Mouse (Mus musculus): ENCODE results near the gene Vmn1r129. TPM values are rescaled to one million over a fixed set of nuclear protein-coding genes. Genes with fewer than 3 reads are reported as not detected.
"Not testable (repeated sequence)": the region's sequence is repeated elsewhere in the genome, so short reads cannot be mapped to it uniquely, and the experiment has no call there.

The Vmn1r129 gene
- polyA plus RNA-seq (2015; fragmentation: Nextera tagmentation; extraction: Ambion mirVana), result not detected in 2 replicates

GRCm38 (mm10) chr7:21361191-21361590 lies at the start of gene Vmn1r129:
Gene Vmn1r129 (minus strand): TSS chr7:21361291.
- not testable (repeated sequence) for H3K4me2 ChIP-seq; H3K27ac ChIP-seq; H3K9me3 ChIP-seq (replicated peaks); H3K4me1 ChIP-seq; H3K4me3 ChIP-seq; H3K27me3 ChIP-seq; H3K36me3 ChIP-seq (ENCODE audit: poor library complexity, severe bottlenecking); ATAC-seq; H3K9ac ChIP-seq
- WGBS, result no CpG with 5 or more reads among the region's 1 CpGs

- not testable (repeated sequence) for ATAC-seq, H3K4me1 ChIP-seq, H3K4me2 ChIP-seq
These were observed 12.0 kb downstream of the Vmn1r129 start, which contains the start of gene Vmn1r128 for GRCm38 (mm10) chr7:21349073-21349472. Gene Vmn1r128 (plus strand): TSS chr7:21349373.

GRCm38 (mm10) chr7:21319761-21320160 lies 41.3 kb downstream of the Vmn1r129 start, which contains the start of gene Vmn1r127:
Gene Vmn1r127 (minus strand): TSS chr7:21319861.
- H3K4me2 ChIP-seq; H3K27ac ChIP-seq; H3K9me3 ChIP-seq (replicated peaks); H3K4me1 ChIP-seq; H3K36me3 ChIP-seq (ENCODE audit: poor library complexity, severe bottlenecking); H3K9ac ChIP-seq; H3K4me3 ChIP-seq; H3K27me3 ChIP-seq; ATAC-seq: not testable (repeated sequence)
- no CpG with 5 or more reads among the region's 3 CpGs for WGBS

More at GRCm38 (mm10) chr7:21349073-21349472, 12.0 kb downstream of the Vmn1r129 start, which contains the start of gene Vmn1r128:
- not testable (repeated sequence) for H3K27ac ChIP-seq; H3K4me3 ChIP-seq; H3K27me3 ChIP-seq; H3K36me3 ChIP-seq (ENCODE audit: poor library complexity, severe bottlenecking); H3K9me3 ChIP-seq (replicated peaks); H3K9ac ChIP-seq
- 84% methylated on average over 1 of the region's 1 CpGs for whole genome bisulfite sequencing

Other genes with a start within 250 kb of the Vmn1r129 start
- not detected in 2 replicates for gene Vmn1r122, start 227.2 kb downstream of the Vmn1r129 start, polyA plus RNA-seq (2015; fragmentation: Nextera tagmentation; extraction: Ambion mirVana)
- gene Vmn1r123, start 199.1 kb downstream of the Vmn1r129 start, polyA plus RNA-seq (2015; fragmentation: Nextera tagmentation; extraction: Ambion mirVana), result not detected in 2 replicates
- gene Gm5157, start 170.9 kb downstream of the Vmn1r129 start, polyA plus RNA-seq (2015; fragmentation: Nextera tagmentation; extraction: Ambion mirVana), result not detected in 2 replicates
- gene Vmn1r124, start 100.7 kb downstream of the Vmn1r129 start, polyA plus RNA-seq (2015; fragmentation: Nextera tagmentation; extraction: Ambion mirVana), result not detected in 2 replicates
- gene Vmn1r125, start 89.1 kb downstream of the Vmn1r129 start, polyA plus RNA-seq (2015; fragmentation: Nextera tagmentation; extraction: Ambion mirVana), result not detected in 2 replicates
- not detected in 2 replicates for gene Vmn1r126, start 59.8 kb downstream of the Vmn1r129 start, polyA plus RNA-seq (2015; fragmentation: Nextera tagmentation; extraction: Ambion mirVana)
- not detected in 2 replicates for gene Vmn1r127, start 41.4 kb downstream of the Vmn1r129 start, polyA plus RNA-seq (2015; fragmentation: Nextera tagmentation; extraction: Ambion mirVana)
- gene Vmn1r128, start 11.9 kb downstream of the Vmn1r129 start, polyA plus RNA-seq (2015; fragmentation: Nextera tagmentation; extraction: Ambion mirVana), result not detected in 2 replicates
- not detected in 2 replicates for gene Gm6882, start 71.5 kb upstream of the Vmn1r129 start, polyA plus RNA-seq (2015; fragmentation: Nextera tagmentation; extraction: Ambion mirVana)
- gene Vmn1r130, start 150.5 kb upstream of the Vmn1r129 start, polyA plus RNA-seq (2015; fragmentation: Nextera tagmentation; extraction: Ambion mirVana), result not detected in 2 replicates
- not detected in 2 replicates for gene Vmn1r131, start 184.8 kb upstream of the Vmn1r129 start, polyA plus RNA-seq (2015; fragmentation: Nextera tagmentation; extraction: Ambion mirVana)